Mouse (Mus musculus) c-Kit-negative CD71-positive TER-119-positive erythroid progenitor cells, embryonic 14.5 days (primary cell): Measurements from ENCODE around the gene Nmnat3.
A peak's percentile ranks its signal among the peaks of the same experiment; 100 is the strongest.

Experiments used
- DNase-seq: peaks from one replicate; pipeline ENCODE4 v3.0.0-alpha.2; 2013; ENCODE audit warnings: low read depth, low spot score

Nmnat3 gene

GRCm38 (mm10) chr9:98311316-98311965 is 24.2 kb downstream of the Nmnat3 start:
- DNase-seq: no peak

- DNase-seq: peak; percentile 51
Measured at GRCm38 (mm10) chr9:98312622-98313374, 25.6 kb downstream of the Nmnat3 start.

- peak; percentile 68 for DNase-seq
Measured at GRCm38 (mm10) chr9:98313587-98313986, 26.4 kb downstream of the Nmnat3 start.

GRCm38 (mm10) chr9:98314059-98314650 is 26.9 kb downstream of the Nmnat3 start:
- peak; percentile 50 for DNase-seq

GRCm38 (mm10) chr9:98317897-98318296 is 30.7 kb downstream of the Nmnat3 start:
- no peak for DNase-seq

GRCm38 (mm10) chr9:98318875-98319274 is 31.6 kb downstream of the Nmnat3 start:
- DNase-seq: no peak

- no peak for DNase-seq
Measured at GRCm38 (mm10) chr9:98320785-98321184, 33.5 kb downstream of the Nmnat3 start.

GRCm38 (mm10) chr9:98326088-98326487 is 38.9 kb downstream of the Nmnat3 start:
- no peak for DNase-seq

- no peak for DNase-seq
Measured at GRCm38 (mm10) chr9:98328415-98329176, 41.4 kb downstream of the Nmnat3 start.

GRCm38 (mm10) chr9:98329274-98330105 is 42.3 kb downstream of the Nmnat3 start:
- DNase-seq: no peak

- DNase-seq: no peak
Measured at GRCm38 (mm10) chr9:98333219-98333754, 46.1 kb downstream of the Nmnat3 start.

GRCm38 (mm10) chr9:98337881-98338769 is 50.9 kb downstream of the Nmnat3 start:
- no peak for DNase-seq

GRCm38 (mm10) chr9:98339971-98340370 is 52.7 kb downstream of the Nmnat3 start:
- no peak for DNase-seq

- no peak for DNase-seq
Measured at GRCm38 (mm10) chr9:98340427-98340826, 53.2 kb downstream of the Nmnat3 start.

GRCm38 (mm10) chr9:98345840-98346239 is 58.6 kb downstream of the Nmnat3 start:
- DNase-seq: no peak

GRCm38 (mm10) chr9:98346240-98346639 is 59.0 kb downstream of the Nmnat3 start:
- DNase-seq: no peak

GRCm38 (mm10) chr9:98347021-98347420 is 59.8 kb downstream of the Nmnat3 start:
- DNase-seq: no peak

- no peak for DNase-seq
Measured at GRCm38 (mm10) chr9:98350318-98351144, 63.3 kb downstream of the Nmnat3 start.

- no peak for DNase-seq
Measured at GRCm38 (mm10) chr9:98352332-98352731, 65.1 kb downstream of the Nmnat3 start.
